Mouse (Mus musculus) midbrain, embryonic 16.5 days (tissue): ENCODE measurements around the gene Prune2. TPM values are rescaled to one million over a fixed set of nuclear protein-coding genes. Genes with fewer than 3 reads are reported as not detected.

Source experiments
- ATAC-seq: fragments of 200-750 bp; cut with Nextera tagmentation; 2 replicates; pipeline ENCODE4 v1.8.0; 2017; ENCODE audit warnings: moderate TSS enrichment
- H3K27ac ChIP-seq: fragments of 300-500 bp; sonication (generic); 2 replicates; pipeline ENCODE4 v1.5.1; 2014; ENCODE audit warnings: mild to moderate bottlenecking, low read length, mixed read lengths
- H3K27me3 ChIP-seq: fragments of 300-500 bp; sonication (generic); 2 replicates; pipeline ENCODE4 v1.6.1; 2014; ENCODE audit warnings: low read depth, low read length, mixed read lengths; ENCODE audit not compliant: control insufficient read depth, insufficient read depth
- H3K36me3 ChIP-seq: fragments of 300-500 bp; sonication (generic); 2 replicates; pipeline ENCODE4 v1.6.1; 2014; ENCODE audit warnings: mild to moderate bottlenecking, low read length, moderate library complexity, mixed read lengths; ENCODE audit not compliant: control insufficient read depth, insufficient read depth
- H3K4me1 ChIP-seq: fragments of 300-500 bp; sonication (generic); 2 replicates; pipeline ENCODE4 v1.6.1; 2014; ENCODE audit warnings: mild to moderate bottlenecking, low read length, mixed read lengths; ENCODE audit not compliant: control insufficient read depth, insufficient read depth
- H3K4me2 ChIP-seq: fragments of 300-500 bp; sonication (generic); 2 replicates; pipeline ENCODE4 v1.6.1; 2014; ENCODE audit warnings: mild to moderate bottlenecking, low read length, mixed read lengths
- H3K4me3 ChIP-seq: fragments of 300-500 bp; sonication (generic); 2 replicates; pipeline ENCODE4 v1.5.1; 2014; ENCODE audit warnings: low read depth, mild to moderate bottlenecking, low read length, moderate library complexity, mixed read lengths
- H3K9ac ChIP-seq: fragments of 300-500 bp; sonication (generic); 2 replicates; pipeline ENCODE4 v1.6.1; 2014; ENCODE audit warnings: low read depth, low read length, mixed read lengths
- H3K9me3 ChIP-seq: fragments of 300-500 bp; sonication (generic); replicated peaks from 2 replicates; pipeline ENCODE4 v1.6.1; 2014; ENCODE audit warnings: mild to moderate bottlenecking, low read length, mixed read lengths; ENCODE audit not compliant: control insufficient read depth, poor library complexity, severe bottlenecking
- WGBS: fragments of 180-500 bp; shearing (Covaris S2); extraction: QIAGEN DNeasy Blood & Tissue Kit; methylation state at CpG from one replicate; pipeline ENCODE4 v1.1.7; 2014; 5-methylcytosine and 5-hydroxymethylcytosine counted together
- polyA plus RNA-seq: library from polyadenylated mRNA; unstranded; fragments of >200 nt; fragmentation: Nextera tagmentation; extraction: Ambion mirVana; gene quantifications from 2 replicates; pipeline ENCODE4 v1.2.1, GENCODE M21; 2015

The Prune2 gene
- polyA plus RNA-seq, 1 experiment from 2014 or later = 8.0 TPM

DNA sequence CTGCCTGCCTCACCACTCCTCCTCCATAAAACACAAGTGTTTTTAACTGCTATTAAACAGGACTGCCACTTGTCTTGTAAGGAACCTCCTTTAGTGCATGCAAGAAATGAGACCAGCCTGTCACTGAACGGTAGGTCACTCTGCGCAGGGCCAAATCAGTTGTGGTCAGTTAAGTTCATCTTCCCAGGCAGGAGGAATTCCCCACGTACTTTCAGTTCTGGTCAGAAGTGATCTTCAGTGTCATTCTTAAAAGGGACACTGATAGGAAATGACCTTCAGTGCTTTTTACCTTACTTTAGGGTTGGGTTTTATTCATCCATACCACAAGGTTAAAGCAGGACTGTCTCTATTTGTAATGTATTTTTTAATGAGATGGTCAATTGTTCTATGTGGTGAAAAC lies 262.3 kb downstream of the Prune2 start:
- Histone ChIP-seq H3K4me3 (no peak overlapping the region), H3K27ac (no peak overlapping the region), H3K4me2 (no peak overlapping the region), H3K9me3 (no peaks in the 10 kb centered on the region), H3K36me3 (no peaks in the 10 kb centered on the region), H3K9ac (no peak overlapping the region), H3K4me1 (no peaks in the 10 kb centered on the region), H3K27me3 (no peaks in the 10 kb centered on the region)
- no peak for ATAC-seq
- WGBS = 93% methylated on average over 3 of the region's 3 CpGs

DNA sequence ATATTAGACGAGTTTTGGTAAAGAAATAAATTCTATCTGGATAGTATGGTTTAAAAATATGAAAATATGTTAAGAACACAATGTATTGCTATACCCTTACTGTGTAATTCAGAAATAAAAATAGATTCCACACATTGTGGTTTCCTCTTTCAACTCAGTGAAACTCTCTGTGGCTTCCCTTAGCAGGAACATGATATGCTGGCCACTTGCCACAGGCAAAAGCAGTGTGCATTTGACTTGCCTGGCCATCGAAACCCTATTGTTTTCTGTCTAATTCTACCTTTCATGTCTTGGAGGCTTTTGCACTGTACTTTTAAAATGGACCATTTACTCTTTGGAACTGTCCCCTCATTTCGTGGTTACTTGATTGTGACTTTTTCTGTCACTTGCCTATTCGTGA lies 267.9 kb downstream of the Prune2 start:
- H3K4me3 ChIP-seq = no peak overlapping the region
- no peaks in the 10 kb centered on the region for H3K36me3 ChIP-seq
- ATAC-seq = no peak
- no peaks in the 10 kb centered on the region for H3K9me3 ChIP-seq
- no peaks in the 10 kb centered on the region for H3K4me1 ChIP-seq
- 85% methylated on average over 4 of the region's 4 CpGs for WGBS
- H3K4me2 ChIP-seq = no peak overlapping the region
- H3K9ac ChIP-seq = no peak overlapping the region
- H3K27me3 ChIP-seq = no peaks in the 10 kb centered on the region
- H3K27ac ChIP-seq = no peak overlapping the region

DNA sequence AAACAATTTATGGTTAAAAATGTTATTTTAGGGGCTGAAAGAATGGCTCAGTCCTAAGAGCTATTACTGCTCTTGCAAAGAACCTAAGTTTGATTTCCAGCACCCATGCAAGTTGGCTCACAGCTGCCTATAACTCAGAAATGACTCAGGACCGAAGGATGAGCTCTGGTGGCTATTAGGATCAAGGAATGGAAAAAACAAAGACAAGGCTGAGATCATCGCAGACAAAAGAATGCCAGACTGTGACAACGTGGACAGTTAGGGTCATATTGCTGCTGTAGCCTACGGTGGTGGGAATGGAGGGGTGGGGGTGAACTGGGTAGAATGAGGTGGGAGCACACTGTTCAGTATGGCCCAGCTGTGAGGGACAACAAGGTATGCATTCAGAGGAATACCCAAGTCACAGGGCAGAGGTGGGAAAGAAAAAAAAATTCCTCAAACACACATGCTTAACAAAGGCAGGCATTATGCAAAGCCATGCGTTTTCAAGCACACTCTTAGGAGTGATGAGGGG lies 269.7 kb downstream of the Prune2 start:
- Histone ChIP-seq H3K36me3 (no peaks in the 10 kb centered on the region), H3K4me2 (no peak overlapping the region), H3K9me3 (no peaks in the 10 kb centered on the region), H3K4me3 (no peak overlapping the region), H3K27ac (no peak overlapping the region), H3K4me1 (no peaks in the 10 kb centered on the region), H3K27me3 (no peaks in the 10 kb centered on the region), H3K9ac (no peak overlapping the region)
- WGBS = 54% methylated on average over 5 of the region's 5 CpGs
- ATAC-seq = no peak

DNA sequence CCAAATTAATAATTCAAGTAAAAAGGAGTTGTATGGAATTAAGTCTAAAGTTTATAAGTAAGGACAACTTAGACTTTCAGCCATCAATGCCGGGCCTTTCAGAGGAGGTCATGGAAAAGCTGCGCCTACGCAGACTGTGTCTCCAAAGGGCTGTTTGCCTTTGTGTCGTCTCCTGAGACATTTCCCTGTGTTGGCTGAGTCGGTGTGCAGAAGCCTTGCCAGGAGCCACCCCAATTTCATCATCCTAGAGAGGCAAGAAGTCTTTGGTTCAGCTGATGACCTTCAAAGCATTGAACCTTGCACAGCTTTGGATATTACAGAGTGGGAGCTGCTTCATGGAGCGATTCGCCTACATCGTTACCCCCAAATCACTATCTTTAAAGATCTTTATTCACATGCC lies 270.2 kb downstream of the Prune2 start:
- no peak for ATAC-seq
- H3K36me3 ChIP-seq = no peaks in the 10 kb centered on the region
- H3K9me3 ChIP-seq = no peaks in the 10 kb centered on the region
- no peaks in the 10 kb centered on the region for H3K4me1 ChIP-seq
- no peaks in the 10 kb centered on the region for H3K27me3 ChIP-seq
- no peak overlapping the region for H3K27ac ChIP-seq
- no peak overlapping the region for H3K9ac ChIP-seq
- H3K4me3 ChIP-seq = no peak overlapping the region
- no peak overlapping the region for H3K4me2 ChIP-seq
- 92% methylated on average over 8 of the region's 8 CpGs for WGBS

GRCm38 (mm10) chr19:17230013-17230412 lies 274.1 kb downstream of the Prune2 start:
- no peak overlapping the region for H3K9ac ChIP-seq
- no peak overlapping the region for H3K27ac ChIP-seq
- H3K4me3 ChIP-seq = no peak overlapping the region
- no peaks in the 10 kb centered on the region for H3K36me3 ChIP-seq
- no peaks in the 10 kb centered on the region for H3K27me3 ChIP-seq
- no peak for ATAC-seq
- 95% methylated on average over 1 of the region's 1 CpGs for WGBS
- H3K4me2 ChIP-seq = no peak overlapping the region
- no peaks in the 10 kb centered on the region for H3K4me1 ChIP-seq
- no peaks in the 10 kb centered on the region for H3K9me3 ChIP-seq

- no peaks in the 10 kb centered on the region for H3K9me3 ChIP-seq
- no peak overlapping the region for H3K9ac ChIP-seq
- no peak overlapping the region for H3K4me2 ChIP-seq
- no peaks in the 10 kb centered on the region for H3K36me3 ChIP-seq
- no peak overlapping the region for H3K27ac ChIP-seq
- H3K27me3 ChIP-seq = no peaks in the 10 kb centered on the region
- 90% methylated on average over 3 of the region's 3 CpGs for WGBS
- no peak for ATAC-seq
- H3K4me3 ChIP-seq = no peak overlapping the region
- no peaks in the 10 kb centered on the region for H3K4me1 ChIP-seq
Measured at GRCm38 (mm10) chr19:17238471-17238870, 282.6 kb downstream of the Prune2 start.

- Histone ChIP-seq H3K4me2 (no peak overlapping the region), H3K9ac (no peak overlapping the region), H3K36me3 (no peaks in the 10 kb centered on the region), H3K9me3 (no peaks in the 10 kb centered on the region), H3K4me3 (no peak overlapping the region), H3K27ac (no peak overlapping the region), H3K4me1 (no peaks in the 10 kb centered on the region), H3K27me3 (no peaks in the 10 kb centered on the region)
- 90% methylated on average over 7 of the region's 7 CpGs for WGBS
- no peak for ATAC-seq
Measured at GRCm38 (mm10) chr19:17240170-17241077, 284.5 kb downstream of the Prune2 start.

DNA sequence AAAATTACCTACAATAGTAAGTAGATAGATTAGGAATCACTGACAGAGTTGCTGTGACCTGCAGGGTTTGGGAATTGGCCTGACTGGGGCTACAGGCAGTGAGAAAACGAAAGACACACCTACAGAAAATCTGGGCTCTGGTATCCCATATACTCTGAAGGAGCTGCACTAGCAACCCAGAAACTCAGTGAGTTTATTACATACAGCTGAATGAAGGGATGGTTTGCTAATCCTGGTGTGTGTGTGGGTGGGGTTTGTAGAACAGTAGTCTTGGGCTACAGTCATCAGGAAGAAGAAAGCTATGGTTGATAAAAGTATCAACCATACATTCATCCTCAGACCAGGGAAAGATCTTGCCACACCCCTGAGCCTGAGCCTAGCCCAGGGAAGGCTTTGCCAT lies 285.3 kb downstream of the Prune2 start:
- H3K4me1 ChIP-seq = no peaks in the 10 kb centered on the region
- H3K27me3 ChIP-seq = no peaks in the 10 kb centered on the region
- no peak overlapping the region for H3K9ac ChIP-seq
- H3K27ac ChIP-seq = no peak overlapping the region
- no peaks in the 10 kb centered on the region for H3K36me3 ChIP-seq
- no peak for ATAC-seq
- H3K4me2 ChIP-seq = no peak overlapping the region
- no peak overlapping the region for H3K4me3 ChIP-seq
- no peaks in the 10 kb centered on the region for H3K9me3 ChIP-seq
- WGBS = 97% methylated on average over 1 of the region's 1 CpGs

GRCm38 (mm10) chr19:17242962-17243361 lies 287.0 kb downstream of the Prune2 start:
- Histone ChIP-seq H3K4me2 (no peak overlapping the region), H3K4me1 (no peaks in the 10 kb centered on the region), H3K9me3 (no peaks in the 10 kb centered on the region), H3K9ac (no peak overlapping the region), H3K4me3 (no peak overlapping the region), H3K27ac (no peak overlapping the region), H3K36me3 (no peaks in the 10 kb centered on the region), H3K27me3 (no peaks in the 10 kb centered on the region)
- ATAC-seq = no peak
- 78% methylated on average over 5 of the region's 5 CpGs for WGBS
